ENCODE assay signal across 15 mouse cellular contexts in the genomic region with DNA sequence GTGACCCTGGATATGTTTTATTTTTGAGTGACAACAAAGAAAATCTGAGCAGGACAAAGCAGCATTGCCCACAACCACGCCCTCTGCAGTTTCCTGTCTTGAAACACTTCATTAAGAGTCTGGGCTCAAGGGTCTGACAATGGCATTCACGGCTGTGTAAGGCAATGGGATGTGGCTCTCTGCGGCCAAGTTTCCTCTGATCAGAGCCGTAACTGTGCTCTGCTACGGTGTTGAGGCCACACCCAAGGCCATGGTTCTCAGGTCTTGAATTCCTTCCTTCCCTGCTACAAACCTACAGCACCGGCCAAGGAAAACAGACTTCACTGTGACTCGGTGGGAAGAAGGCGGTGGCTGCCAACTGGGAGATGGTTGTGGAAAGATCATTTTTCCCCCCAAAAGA.
DNase-seq lines count a peak whose midpoint lies in the region; ATAC-seq lines count a peak whose summit lies in the region.
"Had no signal": no experiment of that assay in that cellular context is flagged by ENCODE, and none has a peak within 500 bp of the region (broad histone marks: within the 10 kb centered on the region; RNA-seq: fewer than 3 reads in every experiment).

No protein-coding gene starts in this region.

- no peak overlapping the region for H3K4me3 ChIP-seq in lung, embryonic 15.5 days
- no peak overlapping the region for H3K4me3 ChIP-seq in embryonic facial prominence, embryonic 14.5 days (ENCODE audit: low read depth, low read length)
- H3K4me3 ChIP-seq in intestine, embryonic 16.5 days (ENCODE audit: low read length): no peak overlapping the region
- no peak overlapping the region for H3K4me3 ChIP-seq in forebrain, embryonic 12.5 days (replicated peaks)
- H3K4me3 ChIP-seq: embryonic facial prominence, embryonic 12.5 days; left cerebral cortex, adult 2 months; midbrain, embryonic 15.5 days had no signal

- H3K4me2 ChIP-seq in lung, embryonic 15.5 days: peak overlapping the region; percentile 17; the same call in 1 of the 2 replicates
- peak overlapping the region; percentile 17; the same call in 1 of the 2 replicates for H3K4me2 ChIP-seq in embryonic facial prominence, embryonic 14.5 days (ENCODE audit: low read depth, low read length)
- H3K4me2 ChIP-seq in intestine, embryonic 16.5 days (ENCODE audit: low read depth, low read length): no peak overlapping the region
- no peak overlapping the region for H3K4me2 ChIP-seq in forebrain, embryonic 12.5 days
- H3K4me2 ChIP-seq: embryonic facial prominence, embryonic 12.5 days; midbrain, embryonic 15.5 days had no signal

- 22% methylated on average over 8 of the region's 8 CpGs for WGBS in lung, embryonic 15.5 days
- WGBS in embryonic facial prominence, embryonic 14.5 days: 35% methylated on average over 8 of the region's 8 CpGs
- WGBS in intestine, embryonic 16.5 days: 49% methylated on average over 8 of the region's 8 CpGs
- WGBS in forebrain, embryonic 12.5 days: 60% methylated on average over 8 of the region's 8 CpGs

- H3K9me3 ChIP-seq in lung, embryonic 15.5 days: no peaks in the 10 kb centered on the region
- no peaks in the 10 kb centered on the region for H3K9me3 ChIP-seq in embryonic facial prominence, embryonic 14.5 days (ENCODE audit: control insufficient read depth, low read length)
- H3K9me3 ChIP-seq in intestine, embryonic 16.5 days (ENCODE audit: control insufficient read depth, low read length): no peaks in the 10 kb centered on the region
- no peaks in the 10 kb centered on the region for H3K9me3 ChIP-seq in forebrain, embryonic 12.5 days
- H3K9me3 ChIP-seq: embryonic facial prominence, embryonic 12.5 days; midbrain, embryonic 15.5 days had no signal

- H3K27me3 ChIP-seq in lung, embryonic 15.5 days: no peaks in the 10 kb centered on the region
- H3K27me3 ChIP-seq in embryonic facial prominence, embryonic 14.5 days (replicated peaks; ENCODE audit: control insufficient read depth, insufficient read depth, low read length): no peaks in the 10 kb centered on the region
- H3K27me3 ChIP-seq in intestine, embryonic 16.5 days (replicated peaks; ENCODE audit: control insufficient read depth, insufficient read depth, low read length): no peaks in the 10 kb centered on the region
- no peaks in the 10 kb centered on the region for H3K27me3 ChIP-seq in forebrain, embryonic 12.5 days
- H3K27me3 ChIP-seq: embryonic facial prominence, embryonic 12.5 days; midbrain, embryonic 15.5 days had no signal

- peak; percentile 69 for ATAC-seq in lung, embryonic 15.5 days (ENCODE audit: borderline replicate concordance, extremely low read depth, low FRiP score, low TSS enrichment)
- peak; percentile 37; the same call in 1 of the 2 replicates for ATAC-seq in embryonic facial prominence, embryonic 14.5 days (ENCODE audit: low read depth)
- ATAC-seq in intestine, embryonic 16.5 days: peak; percentile 28; the same call in 1 of the 2 replicates
- ATAC-seq in forebrain, embryonic 12.5 days (ENCODE audit: low FRiP score): no peak
- ATAC-seq: forebrain, embryonic 14.5 days; midbrain, embryonic 15.5 days had no signal

- DNase-seq in lung, postnatal 14 days: no peak
- DNase-seq in embryonic facial prominence, embryonic 14.5 days (ENCODE audit: low spot score): peak; percentile 74
- DNase-seq in lung, postnatal 4 days: peak; percentile 25 to 55
- DNase-seq in kidney, postnatal 10 days: no peak
- no peak for DNase-seq in B cell, adult 2 months
- DNase-seq: adrenal gland, postnatal 10 days; cerebellum, postnatal 10 days; thymus, postnatal 14 days had no signal

- H3K9ac ChIP-seq in lung, embryonic 15.5 days: no peak overlapping the region
- no peak overlapping the region for H3K9ac ChIP-seq in embryonic facial prominence, embryonic 14.5 days (ENCODE audit: low read depth, low read length)
- no peak overlapping the region for H3K9ac ChIP-seq in intestine, embryonic 16.5 days (ENCODE audit: low read depth, low read length)
- no peak overlapping the region for H3K9ac ChIP-seq in forebrain, embryonic 12.5 days
- H3K9ac ChIP-seq: embryonic facial prominence, embryonic 12.5 days; midbrain, embryonic 15.5 days had no signal

- no peak overlapping the region for H3K27ac ChIP-seq in lung, embryonic 15.5 days
- H3K27ac ChIP-seq in embryonic facial prominence, embryonic 14.5 days (replicated peaks; ENCODE audit: low read depth, low read length): peak overlapping the region; percentile 74; the same call in 1 of the 2 replicates
- H3K27ac ChIP-seq in intestine, embryonic 16.5 days (ENCODE audit: low read length): no peak overlapping the region
- H3K27ac ChIP-seq in forebrain, embryonic 12.5 days: no peak overlapping the region
- H3K27ac ChIP-seq: embryonic facial prominence, embryonic 12.5 days; left cerebral cortex, adult 2 months; midbrain, embryonic 15.5 days had no signal

- H3K36me3 ChIP-seq in lung, embryonic 15.5 days: no peaks in the 10 kb centered on the region
- H3K36me3 ChIP-seq in embryonic facial prominence, embryonic 14.5 days (ENCODE audit: control insufficient read depth, insufficient read depth, low read length): no peaks in the 10 kb centered on the region
- H3K36me3 ChIP-seq in intestine, embryonic 16.5 days (ENCODE audit: control insufficient read depth, insufficient read depth, low read length): no peaks in the 10 kb centered on the region
- H3K36me3 ChIP-seq in forebrain, embryonic 12.5 days (replicated peaks): no peaks in the 10 kb centered on the region
- H3K36me3 ChIP-seq: embryonic facial prominence, embryonic 12.5 days; midbrain, embryonic 15.5 days had no signal

- H3K4me1 ChIP-seq in lung, embryonic 15.5 days: peaks cover 15% of the 10 kb centered on the region
- H3K4me1 ChIP-seq in embryonic facial prominence, embryonic 14.5 days (ENCODE audit: control insufficient read depth, insufficient read depth, low read length): peaks cover 3% of the 10 kb centered on the region; the same call in 1 of the 2 replicates
- peaks cover 7% of the 10 kb centered on the region; the same call in 1 of the 2 replicates for H3K4me1 ChIP-seq in intestine, embryonic 16.5 days (ENCODE audit: control insufficient read depth, insufficient read depth, low read length)
- no peaks in the 10 kb centered on the region; the same call in 1 of the 2 replicates for H3K4me1 ChIP-seq in forebrain, embryonic 12.5 days
- H3K4me1 ChIP-seq: embryonic facial prominence, embryonic 12.5 days; midbrain, embryonic 15.5 days had no signal

Comparison
In these comparisons a context has a peak if more than half of its experiments do, and no peak if none do; other contexts are left out.
1. DNase-seq: peak in embryonic facial prominence, embryonic 14.5 days (single experiment) and lung, postnatal 4 days (2 of 2); none in lung, postnatal 14 days (single experiment), kidney, postnatal 10 days (single experiment) and B cell, adult 2 months (0 of 2).
2. H3K4me2 ChIP-seq: peak in lung, embryonic 15.5 days (single experiment) and embryonic facial prominence, embryonic 14.5 days (single experiment); none in intestine, embryonic 16.5 days (single experiment) and forebrain, embryonic 12.5 days (single experiment).